Mouse (Mus musculus): ENCODE data around the gene Rab19. TPM values are rescaled to one million over a fixed set of nuclear protein-coding genes. Genes with fewer than 3 reads are reported as not detected.

Rab19 gene
- polyA plus RNA-seq, 1 experiment from 2014 or later = 5.1 TPM

- H3K9me3 ChIP-seq (ENCODE audit: control insufficient read depth, low read length) = no peaks in the 10 kb centered on the region
- ATAC-seq (ENCODE audit: low FRiP score, low TSS enrichment) = no peak
- H3K27ac ChIP-seq (replicated peaks) = no peak overlapping the region
- H3K27me3 ChIP-seq (ENCODE audit: control insufficient read depth, insufficient read depth, low read length) = no peaks in the 10 kb centered on the region
- no peak overlapping the region for H3K9ac ChIP-seq (ENCODE audit: low read length)
- no peaks in the 10 kb centered on the region for H3K36me3 ChIP-seq (ENCODE audit: control insufficient read depth, insufficient read depth, low read length)
- H3K4me1 ChIP-seq (replicated peaks; ENCODE audit: control insufficient read depth, insufficient read depth) = no peaks in the 10 kb centered on the region
- WGBS = 43% methylated on average over 4 of the region's 4 CpGs
- TF ChIP-seq CTCF (IDR thresholded peaks at IDR 0.05; ENCODE audit: low read depth) = no peak
- TF ChIP-seq EP300 (optimal IDR thresholded peaks at IDR 0.05) = no peak
- DNase-seq (ENCODE audit: low spot score) = no peak
- no peak overlapping the region for H3K4me2 ChIP-seq (replicated peaks; ENCODE audit: low read depth)
- H3K4me3 ChIP-seq (ENCODE audit: low read depth, low read length) = no peak overlapping the region
Measured at GRCm38 (mm10) chr6:39420867-39421266, 39.9 kb downstream of the Rab19 start.

GRCm38 (mm10) chr6:39423130-39423551, 42.2 kb downstream of the Rab19 start:
- TF ChIP-seq EP300 (optimal IDR thresholded peaks at IDR 0.05) (no peak), CTCF (IDR thresholded peaks at IDR 0.05; ENCODE audit: low read depth) (no peak)
- 47% methylated on average over 6 of the region's 6 CpGs for WGBS

GRCm38 (mm10) chr6:39423686-39424085, 42.7 kb downstream of the Rab19 start:
- Histone ChIP-seq H3K27ac (replicated peaks) (no peak overlapping the region), H3K36me3 (ENCODE audit: control insufficient read depth, insufficient read depth, low read length) (no peaks in the 10 kb centered on the region), H3K4me2 (replicated peaks; ENCODE audit: low read depth) (no peak overlapping the region), H3K27me3 (ENCODE audit: control insufficient read depth, insufficient read depth, low read length) (no peaks in the 10 kb centered on the region), H3K9ac (ENCODE audit: low read length) (no peak overlapping the region), H3K4me3 (ENCODE audit: low read depth, low read length) (no peak overlapping the region), H3K4me1 (replicated peaks; ENCODE audit: control insufficient read depth, insufficient read depth) (no peaks in the 10 kb centered on the region), H3K9me3 (ENCODE audit: control insufficient read depth, low read length) (no peaks in the 10 kb centered on the region)
- TF ChIP-seq EP300 (optimal IDR thresholded peaks at IDR 0.05) (no peak), CTCF (IDR thresholded peaks at IDR 0.05; ENCODE audit: low read depth) (no peak)
- 88% methylated on average over 7 of the region's 7 CpGs for WGBS
- ATAC-seq (ENCODE audit: low FRiP score, low TSS enrichment) = no peak
- DNase-seq (ENCODE audit: low spot score) = no peak

More at GRCm38 (mm10) chr6:39423130-39423551, 42.2 kb downstream of the Rab19 start:
- ATAC-seq (ENCODE audit: low FRiP score, low TSS enrichment) (no peak), DNase-seq (ENCODE audit: low spot score) (no peak)
- Histone ChIP-seq H3K4me1 (replicated peaks; ENCODE audit: control insufficient read depth, insufficient read depth) (no peaks in the 10 kb centered on the region), H3K4me2 (replicated peaks; ENCODE audit: low read depth) (no peak overlapping the region), H3K9ac (ENCODE audit: low read length) (no peak overlapping the region), H3K4me3 (ENCODE audit: low read depth, low read length) (no peak overlapping the region), H3K36me3 (ENCODE audit: control insufficient read depth, insufficient read depth, low read length) (no peaks in the 10 kb centered on the region), H3K9me3 (ENCODE audit: control insufficient read depth, low read length) (no peaks in the 10 kb centered on the region), H3K27ac (replicated peaks) (no peak overlapping the region), H3K27me3 (ENCODE audit: control insufficient read depth, insufficient read depth, low read length) (no peaks in the 10 kb centered on the region)

- TF ChIP-seq CTCF (IDR thresholded peaks at IDR 0.05; ENCODE audit: low read depth) (no peak), EP300 (optimal IDR thresholded peaks at IDR 0.05) (no peak)
- H3K9me3 ChIP-seq (ENCODE audit: control insufficient read depth, low read length) = no peaks in the 10 kb centered on the region
- H3K4me1 ChIP-seq (replicated peaks; ENCODE audit: control insufficient read depth, insufficient read depth) = no peaks in the 10 kb centered on the region
- H3K27ac ChIP-seq (replicated peaks) = no peak overlapping the region
- H3K27me3 ChIP-seq (ENCODE audit: control insufficient read depth, insufficient read depth, low read length) = no peaks in the 10 kb centered on the region
- no peak overlapping the region for H3K9ac ChIP-seq (ENCODE audit: low read length)
- ATAC-seq (ENCODE audit: low FRiP score, low TSS enrichment) (no peak), DNase-seq (ENCODE audit: low spot score) (no peak)
- 78% methylated on average over 2 of the region's 2 CpGs for WGBS
- H3K36me3 ChIP-seq (ENCODE audit: control insufficient read depth, insufficient read depth, low read length) = no peaks in the 10 kb centered on the region
- no peak overlapping the region for H3K4me3 ChIP-seq (ENCODE audit: low read depth, low read length)
- no peak overlapping the region for H3K4me2 ChIP-seq (replicated peaks; ENCODE audit: low read depth)
Measured at GRCm38 (mm10) chr6:39425181-39425580, 44.2 kb downstream of the Rab19 start.

- Histone ChIP-seq H3K4me2 (replicated peaks; ENCODE audit: low read depth) (no peak overlapping the region), H3K36me3 (ENCODE audit: control insufficient read depth, insufficient read depth, low read length) (no peaks in the 10 kb centered on the region), H3K27me3 (ENCODE audit: control insufficient read depth, insufficient read depth, low read length) (no peaks in the 10 kb centered on the region), H3K9ac (ENCODE audit: low read length) (no peak overlapping the region), H3K27ac (replicated peaks) (no peak overlapping the region), H3K4me3 (ENCODE audit: low read depth, low read length) (no peak overlapping the region), H3K4me1 (replicated peaks; ENCODE audit: control insufficient read depth, insufficient read depth) (no peaks in the 10 kb centered on the region), H3K9me3 (ENCODE audit: control insufficient read depth, low read length) (no peaks in the 10 kb centered on the region)
- DNase-seq (ENCODE audit: low spot score) (no peak), ATAC-seq (ENCODE audit: low FRiP score, low TSS enrichment) (no peak)
- no peak for TF ChIP-seq CTCF (IDR thresholded peaks at IDR 0.05; ENCODE audit: low read depth)
- TF ChIP-seq EP300 (optimal IDR thresholded peaks at IDR 0.05) = no peak
- 87% methylated on average over 4 of the region's 4 CpGs for WGBS
Measured at GRCm38 (mm10) chr6:39426725-39427124, 45.8 kb downstream of the Rab19 start.

- H3K27ac ChIP-seq (replicated peaks) = no peak overlapping the region
- H3K9me3 ChIP-seq (ENCODE audit: control insufficient read depth, low read length) = no peaks in the 10 kb centered on the region
- H3K27me3 ChIP-seq (ENCODE audit: control insufficient read depth, insufficient read depth, low read length) = no peaks in the 10 kb centered on the region
- TF ChIP-seq CTCF (IDR thresholded peaks at IDR 0.05; ENCODE audit: low read depth) = no peak
- TF ChIP-seq EP300 (optimal IDR thresholded peaks at IDR 0.05) = no peak
- DNase-seq (ENCODE audit: low spot score) = no peak
- no peaks in the 10 kb centered on the region for H3K4me1 ChIP-seq (replicated peaks; ENCODE audit: control insufficient read depth, insufficient read depth)
- WGBS = 73% methylated on average over 4 of the region's 4 CpGs
- H3K4me3 ChIP-seq (ENCODE audit: low read depth, low read length) = no peak overlapping the region
- no peaks in the 10 kb centered on the region for H3K36me3 ChIP-seq (ENCODE audit: control insufficient read depth, insufficient read depth, low read length)
- no peak for ATAC-seq (ENCODE audit: low FRiP score, low TSS enrichment)
- no peak overlapping the region for H3K9ac ChIP-seq (ENCODE audit: low read length)
- H3K4me2 ChIP-seq (replicated peaks; ENCODE audit: low read depth) = no peak overlapping the region
Measured at GRCm38 (mm10) chr6:39427276-39428003, 46.5 kb downstream of the Rab19 start.

All from stomach, postnatal 0 days (tissue).